Mouse (Mus musculus): ENCODE measurements at regions not wholly inside any gene's neighbourhood (a gene's known extent, or its start where the extent isn't known, plus 50 kb on each side); places are given as distances from the start of the nearest gene placed in this dataset.
"Not testable (repeated sequence)": the region's sequence is repeated elsewhere in the genome, so short reads cannot be mapped to it uniquely, and the experiment has no call there.

- not testable (repeated sequence) for H3K4me1 ChIP-seq; H3K4me3 ChIP-seq; H3K36me3 ChIP-seq (ENCODE audit: poor library complexity, severe bottlenecking); ATAC-seq; H3K9ac ChIP-seq; H3K4me2 ChIP-seq; H3K9me3 ChIP-seq (replicated peaks); H3K27ac ChIP-seq; H3K27me3 ChIP-seq
- 92% methylated on average over 4 of the region's 4 CpGs for WGBS
Observed at GRCm38 (mm10) chr6:76130201-76130600, 367.4 kb downstream of the Gm9008 start.

GRCm38 (mm10) chr6:76115758-76116157 lies 381.8 kb downstream of the Gm9008 start:
- Histone ChIP-seq H3K36me3 (ENCODE audit: poor library complexity, severe bottlenecking) (no peaks in the 10 kb centered on the region), H3K9me3 (replicated peaks) (no peaks in the 10 kb centered on the region), H3K27me3 (no peaks in the 10 kb centered on the region), H3K4me3 (no peak overlapping the region), H3K27ac (no peak overlapping the region), H3K9ac (no peak overlapping the region), H3K4me2 (no peak overlapping the region), H3K4me1 (no peaks in the 10 kb centered on the region)
- ATAC-seq, result no peak

GRCm38 (mm10) chr6:76114346-76114745 lies 383.2 kb downstream of the Gm9008 start:
- Histone ChIP-seq H3K4me2 (no peak overlapping the region), H3K36me3 (ENCODE audit: poor library complexity, severe bottlenecking) (no peaks in the 10 kb centered on the region), H3K27me3 (no peaks in the 10 kb centered on the region), H3K4me3 (no peak overlapping the region), H3K4me1 (no peaks in the 10 kb centered on the region), H3K27ac (no peak overlapping the region), H3K9me3 (replicated peaks) (no peaks in the 10 kb centered on the region), H3K9ac (no peak overlapping the region)
- WGBS, result 91% methylated on average over 4 of the region's 4 CpGs
- no peak for ATAC-seq

GRCm38 (mm10) chr6:76065383-76065782 lies 432.2 kb downstream of the Gm9008 start:
- no peak for ATAC-seq
- 90% methylated on average over 4 of the region's 4 CpGs for WGBS
- Histone ChIP-seq H3K36me3 (ENCODE audit: poor library complexity, severe bottlenecking) (no peaks in the 10 kb centered on the region), H3K4me1 (no peaks in the 10 kb centered on the region), H3K4me3 (no peak overlapping the region), H3K27me3 (no peaks in the 10 kb centered on the region), H3K9me3 (replicated peaks) (no peaks in the 10 kb centered on the region), H3K27ac (no peak overlapping the region), H3K9ac (no peak overlapping the region), H3K4me2 (no peak overlapping the region)

- Histone ChIP-seq H3K9me3 (replicated peaks) (no peaks in the 10 kb centered on the region), H3K27ac (no peak overlapping the region), H3K27me3 (no peaks in the 10 kb centered on the region), H3K4me1 (peaks cover 6% of the 10 kb centered on the region), H3K4me2 (no peak overlapping the region), H3K9ac (no peak overlapping the region), H3K36me3 (ENCODE audit: poor library complexity, severe bottlenecking) (no peaks in the 10 kb centered on the region), H3K4me3 (no peak overlapping the region)
- ATAC-seq, result peak; percentile 91
- WGBS, result 0% methylated on average over 2 of the region's 2 CpGs
Observed at GRCm38 (mm10) chr6:76052652-76053313, 444.8 kb downstream of the Gm9008 start.

- Histone ChIP-seq H3K4me2 (no peak overlapping the region), H3K36me3 (ENCODE audit: poor library complexity, severe bottlenecking) (no peaks in the 10 kb centered on the region), H3K4me3 (no peak overlapping the region), H3K9ac (no peak overlapping the region), H3K4me1 (no peaks in the 10 kb centered on the region), H3K9me3 (replicated peaks) (no peaks in the 10 kb centered on the region), H3K27me3 (no peaks in the 10 kb centered on the region), H3K27ac (no peak overlapping the region)
- ATAC-seq, result peak; percentile 75
- WGBS, result 70% methylated on average over 2 of the region's 2 CpGs
Observed at GRCm38 (mm10) chr6:76007783-76008406, 489.7 kb downstream of the Gm9008 start.

Measured in forebrain, embryonic 13.5 days (tissue).